Mouse (Mus musculus): ENCODE results near the gene Gm20696. TPM values are rescaled to one million over a fixed set of nuclear protein-coding genes. Genes with fewer than 3 reads are reported as not detected.

Gene Gm20696
- polyA plus RNA-seq, 1 experiment from 2014 or later, result 7.5 TPM

DNA sequence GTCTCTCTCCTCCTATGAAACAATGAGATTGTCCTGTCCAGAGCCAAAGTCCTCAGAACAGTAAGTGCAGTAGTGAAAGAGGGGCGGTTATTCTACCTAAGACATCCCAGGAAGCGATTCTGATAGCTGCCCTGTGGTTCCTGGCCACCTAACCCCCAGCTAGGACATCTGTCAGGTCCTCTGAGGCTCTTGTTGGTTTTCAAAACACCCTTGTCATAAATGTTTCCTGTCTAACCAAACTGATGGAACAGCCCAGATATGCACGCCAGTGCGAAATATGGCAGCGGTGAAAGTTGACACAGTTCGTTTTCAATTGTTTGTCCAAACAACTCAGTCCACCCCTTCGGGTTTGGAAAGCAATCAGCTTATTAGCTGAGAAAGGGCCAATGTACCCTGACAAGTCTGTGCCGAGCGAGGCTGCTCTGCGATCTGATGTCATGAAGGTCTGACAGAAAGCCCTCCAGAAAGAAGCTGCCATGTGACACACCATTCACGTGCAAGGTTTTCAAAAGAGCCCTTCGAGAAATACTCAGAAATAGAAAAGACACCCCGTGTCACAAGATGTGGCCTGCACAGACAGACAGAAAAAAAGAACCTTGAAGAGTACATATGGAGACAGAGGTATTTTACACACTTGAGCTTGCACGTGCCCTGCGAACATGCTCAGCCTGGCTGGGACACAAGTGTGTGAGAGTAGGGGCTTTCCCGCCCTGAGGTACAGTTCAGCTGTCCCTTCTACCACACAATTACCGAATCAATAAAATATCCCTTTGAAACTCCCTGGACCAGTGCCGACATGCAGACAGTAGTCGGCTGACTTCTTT is 291.9 kb downstream of the Gm20696 start:
- Histone ChIP-seq H3K27ac (ENCODE audit: low read depth, low read length) (no peak overlapping the region; the same call in 1 of the 2 replicates), H3K9ac (ENCODE audit: low read depth, low read length) (no peak overlapping the region), H3K4me1 (ENCODE audit: control insufficient read depth, insufficient read depth, low read length) (peaks cover 36% of the 10 kb centered on the region), H3K27me3 (ENCODE audit: control insufficient read depth, insufficient read depth, low read length) (no peaks in the 10 kb centered on the region), H3K4me2 (replicated peaks; ENCODE audit: low read depth, low read length) (no peak overlapping the region), H3K36me3 (ENCODE audit: control insufficient read depth, insufficient read depth, low read length) (no peaks in the 10 kb centered on the region), H3K4me3 (ENCODE audit: low read length) (no peak overlapping the region), H3K9me3 (ENCODE audit: control insufficient read depth, low read length) (no peaks in the 10 kb centered on the region)
- 57% methylated on average over 19 of the region's 19 CpGs for WGBS
- no peak for ATAC-seq (ENCODE audit: low FRiP score, low TSS enrichment)

DNA sequence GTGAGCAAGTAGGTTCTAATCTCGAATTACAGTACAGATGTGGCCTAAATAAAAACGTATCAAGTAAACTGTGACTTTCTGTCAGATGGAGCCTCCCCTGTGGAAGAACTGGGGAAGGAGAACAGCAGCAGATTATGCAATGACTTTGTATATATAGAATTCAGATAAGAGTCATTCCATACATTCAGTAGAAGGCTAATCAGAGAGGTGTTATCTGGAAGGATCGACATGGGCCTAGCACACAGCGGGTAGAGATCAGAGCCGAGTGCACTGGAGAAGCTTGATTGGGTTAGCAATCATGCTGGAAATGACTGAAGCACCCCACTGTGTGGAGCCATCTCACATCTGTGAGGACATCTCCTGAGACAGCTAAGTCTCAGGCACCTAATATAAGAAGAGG is 294.2 kb downstream of the Gm20696 start:
- ATAC-seq (ENCODE audit: low FRiP score, low TSS enrichment), result no peak
- Histone ChIP-seq H3K9ac (ENCODE audit: low read depth, low read length) (no peak overlapping the region), H3K4me3 (ENCODE audit: low read length) (no peak overlapping the region), H3K27ac (ENCODE audit: low read depth, low read length) (no peak overlapping the region), H3K36me3 (ENCODE audit: control insufficient read depth, insufficient read depth, low read length) (no peaks in the 10 kb centered on the region), H3K4me1 (ENCODE audit: control insufficient read depth, insufficient read depth, low read length) (peaks cover 25% of the 10 kb centered on the region), H3K27me3 (ENCODE audit: control insufficient read depth, insufficient read depth, low read length) (no peaks in the 10 kb centered on the region), H3K4me2 (replicated peaks; ENCODE audit: low read depth, low read length) (no peak overlapping the region), H3K9me3 (ENCODE audit: control insufficient read depth, low read length) (no peaks in the 10 kb centered on the region)
- 80% methylated on average over 5 of the region's 5 CpGs for WGBS

DNA sequence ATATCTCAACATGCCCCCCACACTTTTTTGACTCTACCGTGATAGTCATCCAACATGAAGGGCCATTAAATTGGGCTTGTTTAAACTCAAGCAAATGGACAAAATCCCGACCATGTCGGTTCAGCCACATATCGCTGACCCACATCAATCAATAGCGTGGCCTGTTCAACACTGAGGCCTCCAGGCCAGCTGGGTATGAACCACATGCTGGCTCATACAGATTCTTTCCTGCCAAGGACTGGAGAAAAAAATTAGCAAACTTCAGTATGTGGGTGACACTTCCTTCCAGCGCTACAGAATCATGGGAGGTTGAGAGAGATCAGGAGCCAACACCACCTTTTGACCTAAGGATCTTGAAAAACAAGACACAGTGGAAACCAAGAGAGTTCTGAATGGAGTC is 294.6 kb downstream of the Gm20696 start:
- no peaks in the 10 kb centered on the region for H3K27me3 ChIP-seq (ENCODE audit: control insufficient read depth, insufficient read depth, low read length)
- no peaks in the 10 kb centered on the region for H3K9me3 ChIP-seq (ENCODE audit: control insufficient read depth, low read length)
- ATAC-seq (ENCODE audit: low FRiP score, low TSS enrichment), result no peak
- H3K4me3 ChIP-seq (ENCODE audit: low read length), result no peak overlapping the region
- 56% methylated on average over 6 of the region's 6 CpGs for WGBS
- no peak overlapping the region for H3K4me2 ChIP-seq (replicated peaks; ENCODE audit: low read depth, low read length)
- H3K4me1 ChIP-seq (ENCODE audit: control insufficient read depth, insufficient read depth, low read length), result peaks cover 25% of the 10 kb centered on the region
- H3K9ac ChIP-seq (ENCODE audit: low read depth, low read length), result no peak overlapping the region
- no peak overlapping the region for H3K27ac ChIP-seq (ENCODE audit: low read depth, low read length)
- no peaks in the 10 kb centered on the region for H3K36me3 ChIP-seq (ENCODE audit: control insufficient read depth, insufficient read depth, low read length)

DNA sequence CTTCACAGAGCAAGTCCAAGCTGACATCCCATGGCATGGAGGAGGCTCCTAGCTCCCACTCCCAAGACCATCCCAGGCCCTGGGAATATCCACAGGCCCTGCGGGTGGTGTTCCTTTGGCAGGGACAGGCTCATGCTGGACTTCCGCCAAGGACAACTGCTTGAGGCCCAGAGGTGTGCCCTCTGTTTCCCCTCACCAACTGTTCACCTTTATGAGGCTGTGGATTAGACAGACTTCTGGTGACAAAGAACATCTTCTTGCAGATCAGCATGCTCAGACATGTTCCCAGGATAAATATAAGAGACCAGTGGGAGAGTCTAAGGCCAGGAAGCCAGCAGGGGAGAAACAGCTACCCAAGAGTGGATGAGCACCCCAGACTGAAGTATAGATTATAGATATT is 296.7 kb downstream of the Gm20696 start:
- Histone ChIP-seq H3K4me2 (replicated peaks; ENCODE audit: low read depth, low read length) (no peak overlapping the region), H3K27ac (ENCODE audit: low read depth, low read length) (no peak overlapping the region), H3K27me3 (ENCODE audit: control insufficient read depth, insufficient read depth, low read length) (no peaks in the 10 kb centered on the region), H3K4me3 (ENCODE audit: low read length) (no peak overlapping the region), H3K4me1 (ENCODE audit: control insufficient read depth, insufficient read depth, low read length) (peaks cover 8% of the 10 kb centered on the region; the same call in 1 of the 2 replicates), H3K9ac (ENCODE audit: low read depth, low read length) (no peak overlapping the region), H3K36me3 (ENCODE audit: control insufficient read depth, insufficient read depth, low read length) (no peaks in the 10 kb centered on the region), H3K9me3 (ENCODE audit: control insufficient read depth, low read length) (no peaks in the 10 kb centered on the region)
- no peak for ATAC-seq (ENCODE audit: low FRiP score, low TSS enrichment)
- 81% methylated on average over 2 of the region's 2 CpGs for WGBS

DNA sequence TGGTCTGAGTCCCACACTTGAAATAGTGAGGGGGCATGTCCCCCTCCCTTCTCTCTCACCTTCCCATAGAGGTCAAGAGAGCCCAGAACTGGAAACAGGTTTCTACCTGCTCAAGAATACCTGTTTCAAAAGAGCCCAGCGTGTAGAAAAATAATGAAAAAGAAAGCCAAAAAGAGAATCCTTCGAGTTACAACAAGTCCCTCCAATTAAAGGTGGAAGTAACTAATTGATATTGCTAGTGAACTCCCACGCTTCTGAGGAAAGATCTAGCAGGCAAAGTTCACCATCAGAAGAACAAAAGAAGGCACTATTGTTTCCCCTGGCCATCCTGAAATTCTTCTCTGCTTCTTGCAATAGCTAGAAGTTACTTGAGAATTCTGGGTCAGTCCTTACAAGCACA is 297.4 kb downstream of the Gm20696 start:
- Histone ChIP-seq H3K9ac (ENCODE audit: low read depth, low read length) (no peak overlapping the region), H3K4me2 (replicated peaks; ENCODE audit: low read depth, low read length) (no peak overlapping the region), H3K4me1 (ENCODE audit: control insufficient read depth, insufficient read depth, low read length) (0 out of 2 replicates have a peak, but pooled peaks cover 3% of the 10 kb centered on the region), H3K27ac (ENCODE audit: low read depth, low read length) (no peak overlapping the region), H3K4me3 (ENCODE audit: low read length) (no peak overlapping the region), H3K27me3 (ENCODE audit: control insufficient read depth, insufficient read depth, low read length) (no peaks in the 10 kb centered on the region), H3K9me3 (ENCODE audit: control insufficient read depth, low read length) (no peaks in the 10 kb centered on the region), H3K36me3 (ENCODE audit: control insufficient read depth, insufficient read depth, low read length) (no peaks in the 10 kb centered on the region)
- 85% methylated on average over 3 of the region's 3 CpGs for WGBS
- no peak for ATAC-seq (ENCODE audit: low FRiP score, low TSS enrichment)

DNA sequence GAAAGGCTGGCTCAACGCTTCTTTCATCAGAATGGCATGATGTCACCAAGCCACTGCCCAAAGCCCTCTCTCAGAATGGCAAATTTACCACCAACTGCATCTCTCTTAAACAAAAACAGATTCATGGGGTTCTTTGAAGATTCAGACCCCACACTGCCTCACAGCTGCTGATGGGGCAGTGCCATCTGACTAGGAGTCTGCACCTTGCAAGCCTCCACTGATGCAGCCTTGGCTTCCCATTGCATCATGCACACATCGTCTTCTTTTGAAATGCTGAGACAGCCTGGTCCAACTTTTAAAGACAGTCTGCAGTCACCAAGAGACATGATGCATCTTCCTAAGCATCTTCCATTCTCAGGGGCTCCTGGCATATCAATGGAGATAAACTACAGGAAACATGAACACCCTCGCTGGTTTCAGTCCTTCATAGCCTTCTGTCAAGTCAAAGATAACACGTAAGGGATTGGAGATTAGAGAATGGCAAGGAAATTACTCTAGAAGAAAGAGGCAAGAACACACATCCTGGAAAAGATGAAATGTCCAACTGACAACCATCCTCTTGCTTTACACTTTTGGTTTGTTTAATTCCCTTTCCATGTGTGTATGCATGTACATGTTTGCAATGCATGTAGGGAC is 298.4 kb downstream of the Gm20696 start:
- no peaks in the 10 kb centered on the region for H3K36me3 ChIP-seq (ENCODE audit: control insufficient read depth, insufficient read depth, low read length)
- no peaks in the 10 kb centered on the region for H3K27me3 ChIP-seq (ENCODE audit: control insufficient read depth, insufficient read depth, low read length)
- H3K4me2 ChIP-seq (replicated peaks; ENCODE audit: low read depth, low read length), result no peak overlapping the region
- H3K4me3 ChIP-seq (ENCODE audit: low read length), result no peak overlapping the region
- H3K9me3 ChIP-seq (ENCODE audit: control insufficient read depth, low read length), result no peaks in the 10 kb centered on the region
- no peak overlapping the region for H3K9ac ChIP-seq (ENCODE audit: low read depth, low read length)
- 0 out of 2 replicates have a peak, but pooled peaks cover 3% of the 10 kb centered on the region for H3K4me1 ChIP-seq (ENCODE audit: control insufficient read depth, insufficient read depth, low read length)
- WGBS, result 80% methylated on average over 4 of the region's 4 CpGs
- H3K27ac ChIP-seq (ENCODE audit: low read depth, low read length), result no peak overlapping the region
- ATAC-seq (ENCODE audit: low FRiP score, low TSS enrichment), result no peak

DNA sequence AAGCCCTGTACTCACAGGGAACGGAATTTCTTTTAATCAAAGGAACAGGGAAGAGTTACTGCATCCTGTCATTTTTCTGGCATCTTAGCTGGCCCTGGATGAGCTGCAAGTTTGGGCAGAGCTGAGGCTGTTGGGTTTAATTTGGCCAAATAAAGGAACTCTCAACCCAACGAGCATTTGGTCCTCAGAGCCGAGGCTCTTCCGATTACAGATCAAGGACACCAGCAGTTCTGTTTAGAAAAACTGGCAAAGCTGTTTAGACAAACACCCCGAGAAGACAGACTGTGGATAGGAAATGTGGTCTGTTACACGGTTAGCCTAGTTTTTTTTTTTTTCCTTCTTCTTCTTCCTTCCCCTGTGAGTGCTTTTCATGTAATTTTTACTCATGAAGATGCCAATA is 302.1 kb downstream of the Gm20696 start:
- H3K27ac ChIP-seq (ENCODE audit: low read depth, low read length), result no peak overlapping the region
- H3K4me2 ChIP-seq (replicated peaks; ENCODE audit: low read depth, low read length), result no peak overlapping the region
- H3K27me3 ChIP-seq (ENCODE audit: control insufficient read depth, insufficient read depth, low read length), result no peaks in the 10 kb centered on the region
- no peaks in the 10 kb centered on the region for H3K4me1 ChIP-seq (ENCODE audit: control insufficient read depth, insufficient read depth, low read length)
- no peak for ATAC-seq (ENCODE audit: low FRiP score, low TSS enrichment)
- no peaks in the 10 kb centered on the region for H3K36me3 ChIP-seq (ENCODE audit: control insufficient read depth, insufficient read depth, low read length)
- H3K9ac ChIP-seq (ENCODE audit: low read depth, low read length), result no peak overlapping the region
- no peaks in the 10 kb centered on the region for H3K9me3 ChIP-seq (ENCODE audit: control insufficient read depth, low read length)
- no peak overlapping the region for H3K4me3 ChIP-seq (ENCODE audit: low read length)
- 49% methylated on average over 6 of the region's 6 CpGs for WGBS

DNA sequence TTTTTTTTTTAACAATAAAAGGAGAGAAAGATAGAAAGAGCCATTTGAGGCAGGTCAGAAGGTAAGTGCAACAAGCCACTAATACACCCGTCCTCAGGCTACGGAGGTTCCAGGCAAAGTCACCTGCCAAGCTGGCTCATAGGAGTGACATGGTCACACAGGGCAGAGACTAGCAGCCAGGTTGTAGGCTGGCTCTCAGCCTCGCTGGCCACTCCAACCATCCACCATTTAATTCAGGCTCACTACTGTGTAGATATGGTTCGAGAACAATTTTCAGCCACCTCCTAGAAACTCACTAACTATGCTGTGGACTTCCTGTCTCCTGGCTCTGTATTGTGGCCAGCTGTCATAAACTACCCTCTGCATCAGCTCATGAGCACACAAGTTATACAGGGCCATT is 306.0 kb downstream of the Gm20696 start:
- Histone ChIP-seq H3K9ac (ENCODE audit: low read depth, low read length) (no peak overlapping the region), H3K36me3 (ENCODE audit: control insufficient read depth, insufficient read depth, low read length) (no peaks in the 10 kb centered on the region), H3K4me3 (ENCODE audit: low read length) (no peak overlapping the region), H3K9me3 (ENCODE audit: control insufficient read depth, low read length) (no peaks in the 10 kb centered on the region), H3K27me3 (ENCODE audit: control insufficient read depth, insufficient read depth, low read length) (no peaks in the 10 kb centered on the region), H3K4me1 (ENCODE audit: control insufficient read depth, insufficient read depth, low read length) (no peaks in the 10 kb centered on the region), H3K27ac (ENCODE audit: low read depth, low read length) (no peak overlapping the region), H3K4me2 (replicated peaks; ENCODE audit: low read depth, low read length) (no peak overlapping the region)
- WGBS, result 83% methylated on average over 4 of the region's 4 CpGs
- ATAC-seq (ENCODE audit: low FRiP score, low TSS enrichment), result no peak

DNA sequence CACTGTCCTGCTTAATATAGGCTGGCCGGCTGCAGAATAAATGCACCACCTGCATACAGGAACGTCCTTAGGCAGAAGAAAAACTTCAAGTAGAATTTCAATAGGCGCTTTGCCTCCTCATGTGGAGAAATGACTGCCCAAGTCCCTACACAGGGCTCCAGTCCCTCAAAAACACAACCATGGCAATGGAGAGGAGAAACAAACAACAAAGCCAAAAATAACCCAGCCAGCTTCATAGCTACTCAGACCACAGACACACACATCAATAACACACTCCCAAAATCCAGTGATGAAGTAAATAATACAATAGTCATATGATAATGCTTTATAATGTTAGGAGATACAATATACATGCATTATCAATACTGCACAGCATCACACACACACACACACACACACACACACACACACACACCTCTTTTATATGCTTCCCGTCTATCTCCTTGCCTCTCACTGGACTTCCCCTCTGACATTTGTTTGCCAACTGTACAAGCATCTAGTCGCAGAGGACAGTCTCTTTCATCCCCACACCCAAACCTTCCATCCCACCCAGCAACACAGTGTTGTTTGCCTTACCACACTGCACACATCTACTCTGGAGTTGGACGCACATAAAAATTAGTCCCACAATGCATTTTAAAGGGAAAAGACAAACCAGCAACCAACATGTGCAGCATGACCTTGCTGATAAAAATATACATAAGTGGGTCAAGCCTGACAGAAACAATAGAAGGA is 306.7 kb downstream of the Gm20696 start:
- Histone ChIP-seq H3K4me3 (ENCODE audit: low read length) (no peak overlapping the region), H3K4me2 (replicated peaks; ENCODE audit: low read depth, low read length) (no peak overlapping the region), H3K9me3 (ENCODE audit: control insufficient read depth, low read length) (no peaks in the 10 kb centered on the region), H3K4me1 (ENCODE audit: control insufficient read depth, insufficient read depth, low read length) (no peaks in the 10 kb centered on the region), H3K27me3 (ENCODE audit: control insufficient read depth, insufficient read depth, low read length) (no peaks in the 10 kb centered on the region), H3K9ac (ENCODE audit: low read depth, low read length) (no peak overlapping the region), H3K27ac (ENCODE audit: low read depth, low read length) (no peak overlapping the region), H3K36me3 (ENCODE audit: control insufficient read depth, insufficient read depth, low read length) (no peaks in the 10 kb centered on the region)
- 80% methylated on average over 6 of the region's 6 CpGs for WGBS
- no peak for ATAC-seq (ENCODE audit: low FRiP score, low TSS enrichment)
